Mouse (Mus musculus) liver, adult 2 months (tissue): ENCODE data around the gene Fam209. TPM values are rescaled to one million over a fixed set of nuclear protein-coding genes. Genes with fewer than 3 reads are reported as not detected.

Experiments
- DNase-seq: peaks from one replicate; pipeline ENCODE4 v3.0.0-alpha.2; 2011; ENCODE audit warnings: low read depth, low spot score; ENCODE audit errors: extremely low read depth
- H3K27ac ChIP-seq: fragments of 200-500 bp; replicated peaks from 2 replicates; pipeline ENCODE4 v1.5.1; 2012; ENCODE audit warnings: low read depth, mild to moderate bottlenecking, control low read depth, inconsistent platforms, low read length; ENCODE audit not compliant: insufficient read depth
- H3K27me3 ChIP-seq: fragments of 200-500 bp; 2 replicates; pipeline ENCODE4 v1.6.1; 2012; ENCODE audit warnings: mild to moderate bottlenecking, moderate library complexity, low read length, inconsistent platforms; ENCODE audit not compliant: control insufficient read depth, insufficient read depth
- H3K36me3 ChIP-seq: fragments of 200-500 bp; 2 replicates; pipeline ENCODE4 v1.6.1; 2012; ENCODE audit warnings: low read length, inconsistent platforms; ENCODE audit not compliant: control insufficient read depth, insufficient read depth
- H3K4me1 ChIP-seq: fragments of 200-500 bp; 2 replicates; pipeline ENCODE4 v1.6.1; 2011; ENCODE audit warnings: low read length; ENCODE audit not compliant: control insufficient read depth, insufficient read depth
- H3K4me3 ChIP-seq: fragments of 200-500 bp; 2 replicates; pipeline ENCODE4 v1.5.1; 2011; ENCODE audit warnings: low read depth, mild to moderate bottlenecking, control low read depth, low read length, moderate library complexity; ENCODE audit not compliant: insufficient read depth
- H3K79me2 ChIP-seq: fragments of 200-500 bp; 2 replicates; pipeline ENCODE4 v1.6.1; 2012; ENCODE audit warnings: inconsistent platforms, mild to moderate bottlenecking, low read length, moderate library complexity; ENCODE audit not compliant: control insufficient read depth, insufficient read depth
- H3K9ac ChIP-seq: fragments of 200-500 bp; 2 replicates; pipeline ENCODE4 v1.6.1; 2012; ENCODE audit warnings: low read depth, mild to moderate bottlenecking, control low read depth, inconsistent platforms, low read length
- CTCF ChIP-seq: fragments of 200-500 bp; IDR thresholded peaks from 2 replicates; pipeline ENCODE4 v1.5.1; 2011; ENCODE audit warnings: low read depth, low read length, control low read depth
- POLR2A ChIP-seq: fragments of 200-500 bp; IDR thresholded peaks from 2 replicates; pipeline ENCODE4 v1.6.1; 2011; ENCODE audit warnings: low read length, control low read depth; ENCODE audit not compliant: insufficient read depth; ENCODE audit errors: extremely low read depth
- WGBS: fragments of 180-500 bp; shearing (Covaris S2); methylation state at CpG from one replicate; pipeline ENCODE4 v1.1.7; 2018; 5-methylcytosine and 5-hydroxymethylcytosine counted together
- polyA plus RNA-seq: library from polyadenylated mRNA; depleted of rRNA; stranded (reverse); fragments of >200 nt; gene quantifications from 2 replicates; pipeline ENCODE4 v1.2.3, GENCODE M21; 2012
- total RNA-seq: library from RNA; depleted of rRNA; stranded (reverse); fragments of >200 nt; gene quantifications from 2 replicates; pipeline ENCODE4 v1.2.3, GENCODE M21; 2014

Gene Fam209
- total and polyA plus RNA-seq, 2 experiments = 0.18 TPM

GRCm38 (mm10) chr2:172452031-172452430 lies 20.3 kb upstream of the Fam209 start:
- no peak for TF ChIP-seq POLR2A
- TF ChIP-seq CTCF = no peak
- H3K79me2 ChIP-seq = peaks cover 10% of the 10 kb centered on the region; the same call in 1 of the 2 replicates
- H3K36me3 ChIP-seq = peaks cover 13% of the 10 kb centered on the region; the same call in 1 of the 2 replicates
- WGBS = 25% methylated on average over 4 of the region's 4 CpGs
- no peak overlapping the region for H3K4me3 ChIP-seq
- H3K27me3 ChIP-seq = no peaks in the 10 kb centered on the region
- H3K4me1 ChIP-seq = peaks cover 38% of the 10 kb centered on the region
- peak overlapping the region; percentile 13 for H3K9ac ChIP-seq
- H3K27ac ChIP-seq = peak overlapping the region; percentile 93
- DNase-seq = peak; percentile 99

- H3K79me2 ChIP-seq = peaks cover 10% of the 10 kb centered on the region; the same call in 1 of the 2 replicates
- H3K36me3 ChIP-seq = peaks cover 11% of the 10 kb centered on the region; the same call in 1 of the 2 replicates
- 25% methylated on average over 10 of the region's 10 CpGs for WGBS
- peak overlapping the region; percentile 62 for H3K9ac ChIP-seq
- no peaks in the 10 kb centered on the region for H3K27me3 ChIP-seq
- peaks cover 38% of the 10 kb centered on the region for H3K4me1 ChIP-seq
- TF ChIP-seq CTCF (no peak), POLR2A (no peak)
- peak overlapping the region; percentile 13; the same call in 1 of the 2 replicates for H3K4me3 ChIP-seq
- H3K27ac ChIP-seq = peak overlapping the region; percentile 93
- peak; percentile 96 for DNase-seq
Observed at GRCm38 (mm10) chr2:172452458-172452857, 19.9 kb upstream of the Fam209 start.

GRCm38 (mm10) chr2:172458496-172458895 lies 13.8 kb upstream of the Fam209 start, which contains the start of gene Gcnt7:
Gene Gcnt7, minus strand, starts transcription at chr2:172458596.
- Histone ChIP-seq H3K79me2 (peaks cover 10% of the 10 kb centered on the region; the same call in 1 of the 2 replicates), H3K27ac (no peak within 1 kb of the TSS), H3K36me3 (peaks cover 4% of the 10 kb centered on the region; the same call in 1 of the 2 replicates), H3K9ac (no peak within 1 kb of the TSS), H3K27me3 (no peaks in the 10 kb centered on the region), H3K4me3 (no peak within 1 kb of the TSS), H3K4me1 (no peaks in the 10 kb centered on the region)
- no peak for TF ChIP-seq POLR2A
- WGBS = 94% methylated on average over 11 of the region's 11 CpGs
- DNase-seq = no peak

GRCm38 (mm10) chr2:172460647-172461046 lies 11.7 kb upstream of the Fam209 start:
- H3K36me3 ChIP-seq = peaks cover 8% of the 10 kb centered on the region; the same call in 1 of the 2 replicates

DNA sequence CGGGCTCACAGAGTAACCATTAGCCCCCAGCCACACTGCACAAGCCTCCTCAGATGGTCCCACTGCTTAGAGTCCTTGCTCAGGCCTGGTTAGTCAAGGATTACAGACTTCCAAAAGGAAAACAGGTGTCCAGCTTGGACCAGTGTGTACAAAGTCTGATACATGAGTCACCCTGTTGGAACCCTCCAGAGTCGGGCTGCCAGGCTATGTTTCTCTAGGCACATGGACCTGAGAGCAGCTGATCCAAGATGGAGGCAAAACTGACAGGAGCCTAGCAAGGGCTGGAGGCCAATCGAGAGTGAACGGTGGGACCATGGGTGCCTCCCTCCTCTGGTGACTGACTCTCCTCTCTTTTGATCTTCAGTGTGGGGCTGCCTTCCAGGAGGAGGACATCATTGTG lies 9.5 kb upstream of the Fam209 start:
- Histone ChIP-seq H3K27me3 (no peaks in the 10 kb centered on the region), H3K36me3 (peaks cover 11% of the 10 kb centered on the region; the same call in 1 of the 2 replicates), H3K4me3 (no peak overlapping the region), H3K79me2 (no peaks in the 10 kb centered on the region), H3K4me1 (peaks cover 9% of the 10 kb centered on the region), H3K9ac (no peak overlapping the region), H3K27ac (no peak overlapping the region)
- WGBS = 91% methylated on average over 4 of the region's 4 CpGs
- TF ChIP-seq CTCF (no peak), POLR2A (no peak)
- DNase-seq = no peak

More at GRCm38 (mm10) chr2:172460647-172461046, 11.7 kb upstream of the Fam209 start:
- DNase-seq = no peak
- Histone ChIP-seq H3K9ac (no peak overlapping the region), H3K27ac (no peak overlapping the region), H3K79me2 (0 out of 2 replicates have a peak, but pooled peaks cover 5% of the 10 kb centered on the region), H3K4me3 (no peak overlapping the region), H3K27me3 (no peaks in the 10 kb centered on the region), H3K4me1 (0 out of 2 replicates have a peak, but pooled peaks cover under 1% of the 10 kb centered on the region)
- TF ChIP-seq POLR2A (no peak), CTCF (no peak)
- 96% methylated on average over 2 of the region's 2 CpGs for WGBS

DNA sequence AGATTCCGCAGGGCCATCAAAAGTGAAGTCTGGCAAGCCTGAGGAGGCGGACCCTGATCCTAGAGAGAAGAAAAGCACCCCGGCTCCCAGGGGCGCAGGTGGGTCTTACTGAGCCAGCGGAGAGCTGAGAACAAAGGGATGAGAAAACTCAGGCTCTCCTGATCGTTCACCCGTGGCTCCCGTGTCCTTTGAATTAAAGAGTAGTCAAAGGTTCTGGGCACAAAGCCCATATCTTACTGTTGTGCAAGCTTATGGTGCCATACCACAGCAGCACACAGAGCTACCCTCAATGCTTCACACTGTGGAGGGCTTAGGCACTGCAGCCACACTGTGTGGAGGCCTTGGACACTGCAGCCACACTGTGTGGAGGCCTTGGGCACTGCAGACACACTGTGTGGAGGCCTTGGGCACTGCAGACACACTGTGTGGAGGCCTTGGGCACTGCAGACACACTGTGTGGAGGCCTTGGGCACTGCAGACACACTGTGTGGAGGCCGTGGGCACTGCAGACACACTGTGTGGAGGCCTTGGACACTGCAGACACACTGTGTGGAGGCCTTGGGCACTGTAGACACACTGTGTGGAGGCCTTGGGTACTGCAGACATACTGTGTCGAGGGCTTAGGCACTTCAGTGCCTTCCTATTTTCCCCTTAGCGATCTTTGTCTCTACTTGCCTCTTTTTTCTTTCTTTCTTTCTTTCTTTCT lies 5.7 kb upstream of the Fam209 start:
- no peaks in the 10 kb centered on the region for H3K27me3 ChIP-seq
- H3K27ac ChIP-seq = peak overlapping the region; percentile 65
- no peak overlapping the region for H3K4me3 ChIP-seq
- no peaks in the 10 kb centered on the region for H3K79me2 ChIP-seq
- TF ChIP-seq CTCF = peak; percentile 42; the same call in 1 of the 2 replicates
- no peak for TF ChIP-seq POLR2A
- no peak overlapping the region for H3K9ac ChIP-seq
- peaks cover 17% of the 10 kb centered on the region; the same call in 1 of the 2 replicates for H3K36me3 ChIP-seq
- DNase-seq = peak; percentile 91
- WGBS = 50% methylated on average over 11 of the region's 11 CpGs
- H3K4me1 ChIP-seq = peaks cover 9% of the 10 kb centered on the region
